Mouse (Mus musculus): ENCODE measurements around the gene Mre11a. TPM values are rescaled to one million over a fixed set of nuclear protein-coding genes. Genes with fewer than 3 reads are reported as not detected.

Gene Mre11a
- polyA plus RNA-seq (2014; fragmentation: Nextera tagmentation; extraction: Ambion mirVana), result 12.3 and 14.1 TPM in 2 replicates

GRCm38 (mm10) chr9:14784039-14785002, at the start of gene Mre11a, which contains the start of gene Ankrd49:
Mre11a (plus strand) TSS chr9:14784654.
Ankrd49 (minus strand) TSS chr9:14784856.
- peak; percentile 100 for ATAC-seq

GRCm38 (mm10) chr9:14739498-14740150, 44.8 kb upstream of the Mre11a start:
- Histone ChIP-seq H3K27ac (ENCODE audit: low read depth, low read length) (no peak overlapping the region), H3K9ac (ENCODE audit: low read length) (no peak overlapping the region), H3K4me2 (ENCODE audit: low read length) (no peak overlapping the region), H3K27me3 (replicated peaks; ENCODE audit: control insufficient read depth, insufficient read depth, low read length) (no peaks in the 10 kb centered on the region), H3K36me3 (ENCODE audit: control insufficient read depth, insufficient read depth, low read length) (no peaks in the 10 kb centered on the region), H3K4me1 (ENCODE audit: control insufficient read depth, insufficient read depth, low read length) (no peaks in the 10 kb centered on the region), H3K4me3 (ENCODE audit: low read depth, low read length) (no peak overlapping the region), H3K9me3 (replicated peaks; ENCODE audit: control insufficient read depth, low read length) (no peaks in the 10 kb centered on the region)
- DNase-seq (ENCODE audit: low spot score) (no peak), ATAC-seq (no peak)
- WGBS, result 88% methylated on average over 4 of the region's 4 CpGs

More at GRCm38 (mm10) chr9:14784039-14785002, at the start of gene Mre11a, which contains the start of gene Ankrd49:
- Histone ChIP-seq H3K4me1 (ENCODE audit: control insufficient read depth, insufficient read depth, low read length) (peaks cover 3% of the 10 kb centered on the region; the same call in 1 of the 2 replicates), H3K9ac (ENCODE audit: low read length) (peak within 1 kb of the TSS; percentile 83), H3K27ac (ENCODE audit: low read depth, low read length) (peak within 1 kb of the TSS; percentile 93), H3K4me2 (ENCODE audit: low read length) (peak within 1 kb of the TSS; percentile 72), H3K4me3 (ENCODE audit: low read depth, low read length) (peak within 1 kb of the TSS; percentile 60), H3K36me3 (ENCODE audit: control insufficient read depth, insufficient read depth, low read length) (peaks cover 45% of the 10 kb centered on the region), H3K9me3 (replicated peaks; ENCODE audit: control insufficient read depth, low read length) (no peaks in the 10 kb centered on the region), H3K27me3 (replicated peaks; ENCODE audit: control insufficient read depth, insufficient read depth, low read length) (no peaks in the 10 kb centered on the region)
- peak; percentile 99 for DNase-seq (ENCODE audit: low spot score)
- WGBS, result under 1% methylated on average over 62 of the region's 62 CpGs

DNA sequence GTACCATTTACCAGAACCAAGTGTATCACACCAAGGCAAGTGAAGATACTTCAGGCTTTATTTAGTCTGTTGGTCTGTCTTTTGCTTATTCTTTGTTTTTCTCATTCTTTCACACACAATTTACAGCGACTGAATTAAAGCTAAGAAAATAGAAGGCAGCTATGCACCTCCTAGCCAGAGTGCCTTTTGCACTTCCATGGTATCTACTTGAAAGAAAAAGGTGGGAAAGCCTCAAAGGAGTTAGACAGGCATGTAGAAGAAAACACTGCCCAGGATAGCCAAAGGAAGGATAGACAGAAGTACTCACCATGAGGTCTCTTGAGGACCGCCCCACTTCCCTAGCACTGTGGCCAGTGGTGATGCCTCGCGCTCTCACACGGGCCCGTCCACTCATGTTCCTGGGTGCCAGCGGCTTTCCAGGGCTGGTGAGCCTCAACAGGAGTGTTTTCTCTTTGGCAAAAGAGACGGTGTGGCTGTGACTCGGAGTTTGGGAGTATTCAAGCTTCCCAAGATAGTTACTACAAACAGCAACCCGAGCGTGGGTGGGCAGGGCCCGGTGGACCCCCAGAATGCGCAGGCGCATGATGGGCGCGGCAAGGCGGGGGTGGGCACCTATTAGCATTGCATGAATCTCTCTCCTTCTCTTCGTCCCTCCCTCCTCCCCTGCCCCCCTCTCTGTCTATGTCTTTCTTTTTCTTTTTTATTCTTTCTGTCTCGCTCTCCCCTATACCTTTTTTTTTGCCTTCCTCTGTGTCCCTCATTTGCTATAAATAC, 44.1 kb upstream of the Mre11a start, which contains the start of gene Piwil4:
Piwil4 (minus strand) TSS at position 583 of the 774 bp plus-strand sequence.
- H3K27ac ChIP-seq (ENCODE audit: low read depth, low read length), result no peak within 1 kb of the TSS
- H3K36me3 ChIP-seq (ENCODE audit: control insufficient read depth, insufficient read depth, low read length), result no peaks in the 10 kb centered on the region
- DNase-seq (ENCODE audit: low spot score) (no peak), ATAC-seq (no peak)
- H3K4me1 ChIP-seq (ENCODE audit: control insufficient read depth, insufficient read depth, low read length), result no peaks in the 10 kb centered on the region
- H3K9ac ChIP-seq (ENCODE audit: low read length), result no peak within 1 kb of the TSS
- H3K4me3 ChIP-seq (ENCODE audit: low read depth, low read length), result no peak within 1 kb of the TSS
- WGBS, result 86% methylated on average over 19 of the region's 19 CpGs
- H3K4me2 ChIP-seq (ENCODE audit: low read length), result no peak within 1 kb of the TSS
- no peaks in the 10 kb centered on the region for H3K9me3 ChIP-seq (replicated peaks; ENCODE audit: control insufficient read depth, low read length)
- no peaks in the 10 kb centered on the region for H3K27me3 ChIP-seq (replicated peaks; ENCODE audit: control insufficient read depth, insufficient read depth, low read length)

DNA sequence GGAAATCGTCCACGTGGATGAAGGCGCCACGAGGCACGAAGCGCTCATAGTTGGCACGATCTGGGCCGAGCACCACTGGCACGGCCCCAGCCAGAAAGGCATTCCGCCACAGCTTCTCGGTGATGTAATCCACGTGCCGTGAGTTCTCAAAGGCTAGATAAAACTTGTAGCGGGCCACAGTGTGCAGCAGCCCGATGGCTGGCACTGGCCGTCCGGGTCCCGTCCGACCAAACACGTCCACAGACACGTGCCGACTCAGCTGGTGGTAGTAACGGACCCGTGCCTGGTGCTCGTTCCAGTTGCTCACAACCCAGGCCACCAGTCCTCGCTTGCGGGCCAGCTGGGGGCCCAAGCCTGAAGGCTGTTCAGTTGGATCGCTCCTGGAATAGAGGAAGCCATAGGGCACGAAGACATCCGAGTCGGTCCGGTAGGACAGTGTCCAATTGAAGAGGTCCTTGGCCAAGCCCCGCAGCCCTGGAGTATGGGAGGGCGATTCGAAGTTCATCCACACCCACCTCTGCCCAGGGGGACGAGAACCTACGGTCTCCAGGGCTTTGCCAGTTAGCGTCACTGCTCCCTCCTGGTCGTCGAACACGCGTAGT, 33.5 kb upstream of the Mre11a start:
- 59% methylated on average over 42 of the region's 42 CpGs for WGBS
- Histone ChIP-seq H3K4me1 (ENCODE audit: control insufficient read depth, insufficient read depth, low read length) (no peaks in the 10 kb centered on the region), H3K9me3 (replicated peaks; ENCODE audit: control insufficient read depth, low read length) (no peaks in the 10 kb centered on the region), H3K4me2 (ENCODE audit: low read length) (peak overlapping the region; percentile 86), H3K36me3 (ENCODE audit: control insufficient read depth, insufficient read depth, low read length) (no peaks in the 10 kb centered on the region), H3K27ac (ENCODE audit: low read depth, low read length) (no peak overlapping the region), H3K9ac (ENCODE audit: low read length) (peak overlapping the region; percentile 61), H3K27me3 (replicated peaks; ENCODE audit: control insufficient read depth, insufficient read depth, low read length) (peaks cover 8% of the 10 kb centered on the region; the same call in 1 of the 2 replicates), H3K4me3 (ENCODE audit: low read depth, low read length) (peak overlapping the region; percentile 44)
- peak; percentile 36 for ATAC-seq
- DNase-seq (ENCODE audit: low spot score), result peak; percentile 21

GRCm38 (mm10) chr9:14751503-14752000, 32.9 kb upstream of the Mre11a start:
- H3K9me3 ChIP-seq (replicated peaks; ENCODE audit: control insufficient read depth, low read length), result no peaks in the 10 kb centered on the region
- peak overlapping the region; percentile 86 for H3K4me2 ChIP-seq (ENCODE audit: low read length)
- DNase-seq (ENCODE audit: low spot score) (peak; percentile 37), ATAC-seq (peak; percentile 78)
- H3K4me1 ChIP-seq (ENCODE audit: control insufficient read depth, insufficient read depth, low read length), result no peaks in the 10 kb centered on the region
- peaks cover 8% of the 10 kb centered on the region; the same call in 1 of the 2 replicates for H3K27me3 ChIP-seq (replicated peaks; ENCODE audit: control insufficient read depth, insufficient read depth, low read length)
- H3K9ac ChIP-seq (ENCODE audit: low read length), result peak overlapping the region; percentile 61
- WGBS, result under 1% methylated on average over 45 of the region's 50 CpGs
- H3K36me3 ChIP-seq (ENCODE audit: control insufficient read depth, insufficient read depth, low read length), result no peaks in the 10 kb centered on the region
- no peak overlapping the region for H3K27ac ChIP-seq (ENCODE audit: low read depth, low read length)
- peak overlapping the region; percentile 44 for H3K4me3 ChIP-seq (ENCODE audit: low read depth, low read length)

- peak; percentile 20 for DNase-seq (ENCODE audit: low spot score)
- Histone ChIP-seq H3K36me3 (ENCODE audit: control insufficient read depth, insufficient read depth, low read length) (no peaks in the 10 kb centered on the region), H3K4me2 (ENCODE audit: low read length) (peak within 1 kb of the TSS; percentile 86), H3K4me3 (ENCODE audit: low read depth, low read length) (peak within 1 kb of the TSS; percentile 44), H3K27ac (ENCODE audit: low read depth, low read length) (no peak within 1 kb of the TSS), H3K4me1 (ENCODE audit: control insufficient read depth, insufficient read depth, low read length) (no peaks in the 10 kb centered on the region), H3K9ac (ENCODE audit: low read length) (peak within 1 kb of the TSS; percentile 61), H3K9me3 (replicated peaks; ENCODE audit: control insufficient read depth, low read length) (no peaks in the 10 kb centered on the region), H3K27me3 (replicated peaks; ENCODE audit: control insufficient read depth, insufficient read depth, low read length) (peaks cover 8% of the 10 kb centered on the region; the same call in 1 of the 2 replicates)
- peak; percentile 64 for ATAC-seq
- 0% methylated on average over 22 of the region's 28 CpGs for WGBS
These were observed 32.4 kb upstream of the Mre11a start, which contains the start of gene Fut4 for GRCm38 (mm10) chr9:14752001-14752522. Fut4 (minus strand) TSS chr9:14752393.

DNA sequence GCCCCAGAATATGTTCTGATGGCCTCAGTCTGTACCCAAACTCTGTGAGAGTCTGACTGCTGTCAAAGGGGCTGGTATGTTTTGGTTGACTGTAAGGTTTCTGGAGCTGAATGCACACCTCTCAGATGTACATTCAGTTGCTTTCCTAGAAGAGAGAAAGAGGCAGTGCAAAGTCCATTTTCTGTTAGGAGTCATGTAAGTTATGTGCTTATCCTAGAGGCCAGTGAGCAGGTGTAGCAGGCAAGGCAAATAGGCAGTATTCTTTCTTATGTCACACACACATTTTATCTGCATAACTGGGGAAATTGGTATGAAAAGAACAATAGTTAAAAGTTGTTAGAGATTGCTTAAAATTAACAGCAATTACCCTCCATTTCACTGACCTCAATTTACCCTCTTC, 30.5 kb upstream of the Mre11a start:
- H3K4me3 ChIP-seq (ENCODE audit: low read depth, low read length), result no peak overlapping the region
- H3K9me3 ChIP-seq (replicated peaks; ENCODE audit: control insufficient read depth, low read length), result no peaks in the 10 kb centered on the region
- DNase-seq (ENCODE audit: low spot score), result no peak
- ATAC-seq, result no peak
- no peaks in the 10 kb centered on the region for H3K4me1 ChIP-seq (ENCODE audit: control insufficient read depth, insufficient read depth, low read length)
- peaks cover 8% of the 10 kb centered on the region; the same call in 1 of the 2 replicates for H3K27me3 ChIP-seq (replicated peaks; ENCODE audit: control insufficient read depth, insufficient read depth, low read length)
- no peaks in the 10 kb centered on the region for H3K36me3 ChIP-seq (ENCODE audit: control insufficient read depth, insufficient read depth, low read length)
- H3K4me2 ChIP-seq (ENCODE audit: low read length), result no peak overlapping the region
- no peak overlapping the region for H3K9ac ChIP-seq (ENCODE audit: low read length)
- no peak overlapping the region for H3K27ac ChIP-seq (ENCODE audit: low read depth, low read length)
